Mouse (Mus musculus): ENCODE data around the gene Ppm1g. TPM values are rescaled to one million over a fixed set of nuclear protein-coding genes. Genes with fewer than 3 reads are reported as not detected.

Gene Ppm1g
- total RNA-seq, 2 experiments from 2014 or later = 74.4 to 75.3 TPM

- DNase-seq = no peak
Measured at GRCm38 (mm10) chr5:31192045-31192938, 28.2 kb downstream of the Ppm1g start.

- DNase-seq = no peak
Measured at GRCm38 (mm10) chr5:31190201-31190600, 30.3 kb downstream of the Ppm1g start.

GRCm38 (mm10) chr5:31188223-31188840 is 32.2 kb downstream of the Ppm1g start:
- DNase-seq = no peak

- DNase-seq = no peak
Measured at GRCm38 (mm10) chr5:31183678-31184077, 36.8 kb downstream of the Ppm1g start.

GRCm38 (mm10) chr5:31181183-31181770 is 39.2 kb downstream of the Ppm1g start:
- no peak for DNase-seq

GRCm38 (mm10) chr5:31179766-31180630 is 40.5 kb downstream of the Ppm1g start, which contains the start of the genes Gm29609 and Gtf3c2:
Gm29609 (minus strand) TSS chr5:31179911.
Gtf3c2 (minus strand) TSS chr5:31180144.
- peak; percentile 96 for DNase-seq

- no peak for DNase-seq
Measured at GRCm38 (mm10) chr5:31179301-31179765, 41.2 kb downstream of the Ppm1g start.

- DNase-seq = no peak
Measured at GRCm38 (mm10) chr5:31168630-31169029, 51.9 kb downstream of the Ppm1g start.

- no peak for DNase-seq
Measured at GRCm38 (mm10) chr5:31164878-31165277, 55.6 kb downstream of the Ppm1g start.

GRCm38 (mm10) chr5:31162462-31162861 is 58.0 kb downstream of the Ppm1g start:
- DNase-seq = no peak

- peak; percentile 80 to 83 for DNase-seq
Measured at GRCm38 (mm10) chr5:31154152-31154553, 66.3 kb downstream of the Ppm1g start, which contains the start of gene Mpv17. Mpv17 (minus strand) TSS chr5:31154251.

- no peak for DNase-seq
Measured at GRCm38 (mm10) chr5:31153516-31154151, 66.9 kb downstream of the Ppm1g start.

Other genes starting within 250 kb of the Ppm1g start
- gene Atraid, start 172.4 kb downstream of the Ppm1g start, total RNA-seq (2021) = 10 to 100 TPM; 73.7 to 77.5 TPM
- 10 to 100 TPM; 13.7 to 14.2 TPM for gene Slc5a6, start 171.8 kb downstream of the Ppm1g start, total RNA-seq (2021)
- 10 to 100 TPM; 22.3 to 25.5 TPM for gene Cad, start 165.9 kb downstream of the Ppm1g start, total RNA-seq (2021)
- not detected for gene Dnajc5g, start 114.4 kb downstream of the Ppm1g start, total RNA-seq (2021)
- 10 to 100 TPM; 73.6 to 76.8 TPM for gene Slc30a3, start 112.5 kb downstream of the Ppm1g start, total RNA-seq (2021)
- gene Trim54, start 104.0 kb downstream of the Ppm1g start, total RNA-seq (2021) = not detected
- not detected for gene Ucn, start 81.9 kb downstream of the Ppm1g start, total RNA-seq (2021)
- 10 to 100 TPM; 61.2 to 62.2 TPM for gene Mpv17, start 66.4 kb downstream of the Ppm1g start, total RNA-seq (2021)
- gene Gm29609, start 40.8 kb downstream of the Ppm1g start, total RNA-seq (2021) = 1 to 10 TPM; 3.2 to 3.4 TPM
- gene Gtf3c2, start 40.5 kb downstream of the Ppm1g start, total RNA-seq (2021) = 10 to 100 TPM; 58.5 to 66.8 TPM
- 10 to 100 TPM; 77.0 to 83.7 TPM for gene Snx17, start 27.5 kb downstream of the Ppm1g start, total RNA-seq (2021)
- gene Eif2b4, start 27.3 kb downstream of the Ppm1g start, total RNA-seq (2021) = 10 to 100 TPM; 38.7 to 46.9 TPM
- 10 to 100 TPM; 29.2 to 30.4 TPM for gene Zfp513, start 18.4 kb downstream of the Ppm1g start, total RNA-seq (2021)
- 10 to 100 TPM; 81.6 to 84.8 TPM for gene Nrbp1, start 20.2 kb upstream of the Ppm1g start, total RNA-seq (2021)
- gene Gm9970, start 20.5 kb upstream of the Ppm1g start, total RNA-seq (2021) = not detected
- 1 to 10 TPM; 3.0 to 3.7 TPM for gene Krtcap3, start 31.0 kb upstream of the Ppm1g start, total RNA-seq (2021)
- gene Ift172, start 70.4 kb upstream of the Ppm1g start, total RNA-seq (2021) = 10 to 100 TPM; 69.1 to 93.8 TPM
- 100 to 1,000 TPM; 144 to 187 TPM for gene Fndc4, start 75.4 kb upstream of the Ppm1g start, total RNA-seq (2021)
- under 1 TPM in 1 of 2 experiments, not detected in 1; 0.10 TPM for gene Gckr, start 76.8 kb upstream of the Ppm1g start, total RNA-seq (2021)
- 10 to 100 TPM; 46.2 to 47.9 TPM for gene Zfp512, start 231.7 kb upstream of the Ppm1g start, total RNA-seq (2021)

All from layer of hippocampus, postnatal 36 days (tissue).